Mouse (Mus musculus) intestine, postnatal 0 days (tissue): ENCODE data around the gene Lxn. TPM values are rescaled to one million over a fixed set of nuclear protein-coding genes. Genes with fewer than 3 reads are reported as not detected.

Experiments used
- ATAC-seq: fragments of 200-750 bp; cut with Nextera tagmentation; 2 replicates; pipeline ENCODE4 v1.8.0; 2017; ENCODE audit warnings: mild to moderate bottlenecking, moderate TSS enrichment, moderate library complexity
- H3K27ac ChIP-seq: fragments of 300-500 bp; sonication (generic); 2 replicates; pipeline ENCODE4 v1.5.1; 2014; ENCODE audit warnings: mild to moderate bottlenecking, low read depth, low read length, moderate library complexity
- H3K27me3 ChIP-seq: fragments of 300-500 bp; sonication (generic); replicated peaks from 2 replicates; pipeline ENCODE4 v1.6.1; 2014; ENCODE audit warnings: low read length, mixed read lengths; ENCODE audit not compliant: control insufficient read depth, insufficient read depth
- H3K36me3 ChIP-seq: fragments of 300-500 bp; sonication (generic); 2 replicates; pipeline ENCODE4 v1.6.1; 2014; ENCODE audit warnings: mild to moderate bottlenecking, moderate library complexity; ENCODE audit not compliant: control insufficient read depth, insufficient read depth
- H3K4me1 ChIP-seq: fragments of 300-500 bp; sonication (generic); replicated peaks from 2 replicates; pipeline ENCODE4 v1.6.1; 2014; ENCODE audit warnings: antibody characterized with exemption, low read length, mixed read lengths; ENCODE audit not compliant: control insufficient read depth, insufficient read depth
- H3K4me2 ChIP-seq: fragments of 300-500 bp; sonication (generic); replicated peaks from 2 replicates; pipeline ENCODE4 v1.6.1; 2014; ENCODE audit warnings: low read depth, mild to moderate bottlenecking, moderate library complexity
- H3K4me3 ChIP-seq: fragments of 300-500 bp; sonication (generic); 2 replicates; pipeline ENCODE4 v1.5.1; 2014; ENCODE audit warnings: low read depth, low read length
- H3K9ac ChIP-seq: fragments of 300-500 bp; sonication (generic); 2 replicates; pipeline ENCODE4 v1.6.1; 2014; ENCODE audit warnings: mild to moderate bottlenecking, low read depth, low read length
- H3K9me3 ChIP-seq: fragments of 300-500 bp; sonication (generic); 2 replicates; pipeline ENCODE4 v1.6.1; 2016; ENCODE audit warnings: mixed run types; ENCODE audit not compliant: control insufficient read depth
- CTCF ChIP-seq: sonication (generic); IDR thresholded peaks from 2 replicates; pipeline ENCODE4 v1.5.1; 2016; ENCODE audit warnings: low read depth, mild to moderate bottlenecking, control low read depth, antibody characterized with exemption, moderate library complexity
- WGBS: fragments of 180-500 bp; shearing (Covaris S2); extraction: QIAGEN DNeasy Blood & Tissue Kit; methylation state at CpG from one replicate; pipeline ENCODE4 v1.1.7; 2014; 5-methylcytosine and 5-hydroxymethylcytosine counted together
- polyA plus RNA-seq: library from polyadenylated mRNA; unstranded; fragments of >200 nt; fragmentation: Nextera tagmentation; extraction: Ambion mirVana; gene quantifications from 2 replicates; pipeline ENCODE4 v1.2.1, GENCODE M21; 2015

The Lxn gene
- 84.1 and 91.7 TPM in 2 replicates for polyA plus RNA-seq

- Histone ChIP-seq H3K9me3 (no peaks in the 10 kb centered on the region), H3K4me1 (no peaks in the 10 kb centered on the region), H3K9ac (peak within 1 kb of the TSS; percentile 65), H3K4me2 (peak within 1 kb of the TSS; percentile 84), H3K27ac (peak within 1 kb of the TSS; percentile 78), H3K36me3 (peaks cover 27% of the 10 kb centered on the region), H3K4me3 (peak within 1 kb of the TSS; percentile 63), H3K27me3 (no peaks in the 10 kb centered on the region)
- peak; percentile 97 for ATAC-seq
- WGBS, result under 1% methylated on average over 38 of the region's 43 CpGs
- peak; percentile 61 for TF ChIP-seq CTCF
Observed at GRCm38 (mm10) chr3:67463450-67464372, at the start of gene Lxn. Gene Lxn, minus strand, starts transcription at chr3:67463926.

- ATAC-seq, result no peak
- H3K27me3 ChIP-seq, result peaks cover 25% of the 10 kb centered on the region; the same call in 1 of the 2 replicates
- 4% methylated on average over 5 of the region's 5 CpGs for WGBS
- TF ChIP-seq CTCF, result peak; percentile 91
- H3K4me1 ChIP-seq, result no peaks in the 10 kb centered on the region
- no peak overlapping the region for H3K4me2 ChIP-seq
- no peaks in the 10 kb centered on the region for H3K36me3 ChIP-seq
- no peak overlapping the region for H3K4me3 ChIP-seq
- H3K27ac ChIP-seq, result no peak overlapping the region
- no peaks in the 10 kb centered on the region for H3K9me3 ChIP-seq
- no peak overlapping the region for H3K9ac ChIP-seq
Observed at GRCm38 (mm10) chr3:67512807-67513206, 49.1 kb upstream of the Lxn start.

DNA sequence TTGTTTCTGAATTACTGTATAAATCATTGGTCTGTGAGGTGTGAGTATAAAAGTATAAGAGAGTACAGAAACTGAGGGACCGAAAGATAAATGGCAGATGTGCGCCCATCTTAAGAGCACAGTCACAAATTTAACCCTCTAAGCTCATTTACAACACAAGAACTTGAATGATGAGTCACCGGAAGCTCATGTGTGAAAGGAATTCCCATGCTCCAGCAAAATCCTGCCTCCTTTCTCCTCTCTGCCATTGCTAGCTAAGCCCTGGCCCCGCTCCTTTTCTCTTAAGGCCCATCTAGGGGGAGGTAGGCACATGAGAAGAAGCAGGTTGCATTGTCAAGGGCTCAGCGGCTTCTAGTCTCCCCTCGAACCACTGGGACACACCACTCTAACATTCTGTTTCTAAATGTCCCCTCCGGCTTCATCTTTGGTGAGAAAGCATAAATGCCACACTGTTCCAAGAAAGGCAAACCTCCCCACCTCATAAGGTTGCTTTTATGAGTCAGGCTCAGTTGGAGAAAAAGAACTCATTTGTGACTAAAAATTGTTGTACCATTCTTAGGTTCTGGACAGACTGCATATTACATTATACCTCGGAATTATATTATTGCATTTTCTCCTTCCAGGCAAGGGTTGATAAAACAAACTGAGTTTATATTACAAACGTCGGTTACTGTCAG, 44.6 kb upstream of the Lxn start:
- WGBS, result 82% methylated on average over 10 of the region's 10 CpGs

GRCm38 (mm10) chr3:67505286-67505685, 41.6 kb upstream of the Lxn start:
- TF ChIP-seq CTCF, result no peak
- H3K27me3 ChIP-seq, result no peaks in the 10 kb centered on the region
- H3K4me2 ChIP-seq, result no peak overlapping the region
- no peak overlapping the region for H3K9ac ChIP-seq
- H3K4me3 ChIP-seq, result no peak overlapping the region
- no peak overlapping the region for H3K27ac ChIP-seq
- H3K4me1 ChIP-seq, result no peaks in the 10 kb centered on the region
- ATAC-seq, result no peak
- H3K36me3 ChIP-seq, result no peaks in the 10 kb centered on the region
- 84% methylated on average over 2 of the region's 2 CpGs for WGBS
- H3K9me3 ChIP-seq, result no peaks in the 10 kb centered on the region

More for the DNA sequence above, 44.6 kb upstream of the Lxn start:
- no peak overlapping the region for H3K4me3 ChIP-seq
- H3K9me3 ChIP-seq, result no peaks in the 10 kb centered on the region
- H3K36me3 ChIP-seq, result no peaks in the 10 kb centered on the region
- H3K9ac ChIP-seq, result no peak overlapping the region
- H3K27ac ChIP-seq, result no peak overlapping the region
- TF ChIP-seq CTCF, result no peak
- no peak for ATAC-seq
- no peaks in the 10 kb centered on the region for H3K27me3 ChIP-seq
- H3K4me1 ChIP-seq, result no peaks in the 10 kb centered on the region
- no peak overlapping the region for H3K4me2 ChIP-seq

- TF ChIP-seq CTCF, result no peak
- ATAC-seq, result no peak
- WGBS, result 24% methylated on average over 3 of the region's 3 CpGs
Observed at GRCm38 (mm10) chr3:67503878-67504277, 40.2 kb upstream of the Lxn start.

DNA sequence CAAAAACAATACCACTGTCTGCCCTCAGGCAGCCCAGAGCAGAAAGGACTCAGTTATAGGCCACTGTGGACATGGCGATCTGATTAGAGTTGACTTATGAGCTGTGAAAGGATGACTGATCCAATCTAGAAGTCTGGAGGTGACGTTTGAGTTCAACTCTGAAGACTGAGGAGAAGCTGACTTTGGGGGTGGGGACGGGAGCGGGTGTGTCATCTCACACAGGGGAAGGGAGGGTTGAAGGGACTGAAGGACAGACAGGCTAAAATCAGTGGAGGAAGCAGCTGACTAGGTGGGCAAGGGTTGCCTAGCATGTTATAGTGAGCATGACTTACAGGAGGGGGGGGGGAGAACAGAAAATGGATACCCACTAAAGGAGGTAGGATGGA, 35.7 kb upstream of the Lxn start:
- Histone ChIP-seq H3K4me3 (no peak overlapping the region), H3K4me2 (no peak overlapping the region), H3K36me3 (no peaks in the 10 kb centered on the region), H3K9ac (no peak overlapping the region), H3K27ac (no peak overlapping the region), H3K4me1 (no peaks in the 10 kb centered on the region), H3K9me3 (no peaks in the 10 kb centered on the region), H3K27me3 (no peaks in the 10 kb centered on the region)
- WGBS, result 86% methylated on average over 4 of the region's 4 CpGs
- no peak for ATAC-seq
- no peak for TF ChIP-seq CTCF

More at GRCm38 (mm10) chr3:67503878-67504277, 40.2 kb upstream of the Lxn start:
- H3K4me1 ChIP-seq, result no peaks in the 10 kb centered on the region
- no peak overlapping the region for H3K27ac ChIP-seq
- H3K27me3 ChIP-seq, result no peaks in the 10 kb centered on the region
- no peak overlapping the region for H3K9ac ChIP-seq
- no peak overlapping the region for H3K4me3 ChIP-seq
- no peaks in the 10 kb centered on the region for H3K36me3 ChIP-seq
- H3K4me2 ChIP-seq, result no peak overlapping the region
- no peaks in the 10 kb centered on the region for H3K9me3 ChIP-seq
